In the genomic region with DNA sequence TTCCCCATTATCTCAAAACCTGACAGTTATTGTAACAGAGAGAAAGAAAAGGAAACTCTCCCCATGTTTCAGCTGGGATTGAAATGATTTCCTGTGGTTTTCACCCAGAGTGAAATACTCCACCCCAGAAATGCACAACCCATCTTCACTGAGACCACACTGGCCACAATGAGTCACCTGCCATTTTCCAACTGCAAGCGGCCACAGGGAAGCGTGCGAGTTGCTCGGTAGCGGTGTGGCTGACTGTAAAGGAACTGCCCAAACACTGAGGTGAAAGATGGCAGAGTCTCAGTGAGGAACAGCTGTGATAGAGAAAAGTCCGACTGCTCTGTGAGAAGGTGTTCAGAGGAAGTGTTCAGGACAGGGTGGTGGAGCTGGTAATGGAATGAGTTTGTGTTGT, we compare ENCODE assay signal across 26 mouse cellular contexts.
DNase-seq lines count a peak whose midpoint lies in the region; ATAC-seq and TF ChIP-seq lines count a peak whose summit lies in the region.
"Had no signal": no experiment of that assay in that cellular context is flagged by ENCODE, and none has a peak within 500 bp of the region (broad histone marks: within the 10 kb centered on the region; RNA-seq: fewer than 3 reads in every experiment).

No protein-coding gene starts in this region.

- no peak overlapping the region for H3K4me2 ChIP-seq in heart, embryonic 14.5 days (ENCODE audit: low read length)
- H3K4me2 ChIP-seq: forebrain, embryonic 15.5 days; hindbrain, embryonic 15.5 days; kidney, embryonic 15.5 days; liver, embryonic 12.5 days; stomach, embryonic 15.5 days had no signal

- H3K9ac ChIP-seq in heart, embryonic 14.5 days (ENCODE audit: low read length), result no peak overlapping the region
- H3K9ac ChIP-seq: forebrain, embryonic 15.5 days; hindbrain, embryonic 15.5 days; kidney, embryonic 15.5 days; liver, embryonic 12.5 days; liver, postnatal 0 days; stomach, embryonic 15.5 days had no signal

- H3K9me3 ChIP-seq in heart, embryonic 14.5 days (ENCODE audit: control insufficient read depth, low read length), result peaks cover 6% of the 10 kb centered on the region; the same call in 1 of the 2 replicates
- H3K9me3 ChIP-seq: forebrain, embryonic 15.5 days; hindbrain, embryonic 15.5 days; kidney, embryonic 15.5 days; stomach, embryonic 15.5 days had no signal

- H3K79me2 ChIP-seq in C2C12 (ENCODE audit: control insufficient read depth, insufficient read depth), result no peaks in the 10 kb centered on the region

- H3K27ac ChIP-seq in heart, embryonic 14.5 days (replicated peaks in 1 of 2; ENCODE audit: control insufficient read depth in 1 of 2, insufficient read depth in 1 of 2, low read depth in 2 of 2, low read length in 2 of 2), result peak overlapping the region; percentile 20 to 37; a peak in 1 of 4 replicates
- H3K27ac ChIP-seq: forebrain, embryonic 15.5 days; hindbrain, embryonic 10.5 days; hindbrain, embryonic 15.5 days; kidney, embryonic 15.5 days; liver, embryonic 12.5 days; stomach, embryonic 15.5 days had no signal

- H3ac ChIP-seq in C2C12 (ENCODE audit: control insufficient read depth, insufficient read length, low read depth), result no peak overlapping the region

- H3K4me3 ChIP-seq in heart, embryonic 14.5 days (ENCODE audit: control insufficient read depth in 1 of 2, insufficient read depth in 1 of 2, low read depth in 1 of 2, low read length in 2 of 2), result no peak overlapping the region
- no peak overlapping the region for H3K4me3 ChIP-seq in C2C12 (ENCODE audit: insufficient read depth, poor library complexity, severe bottlenecking)
- H3K4me3 ChIP-seq: forebrain, embryonic 15.5 days; hindbrain, embryonic 10.5 days; hindbrain, embryonic 15.5 days; kidney, embryonic 15.5 days; liver, embryonic 12.5 days; stomach, embryonic 15.5 days had no signal

- no peak for TF ChIP-seq CTCF in C2C12 (IDR thresholded peaks at IDR 0.05; ENCODE audit: control insufficient read depth, insufficient read depth, insufficient read length)

- no peaks in the 10 kb centered on the region for H3K79me3 ChIP-seq in C2C12 (ENCODE audit: low read depth)

- ATAC-seq in heart, embryonic 14.5 days (ENCODE audit: insufficient number of reproducible peaks, insufficient read depth, low FRiP score, low read depth), result no peak
- peak; percentile 92 for ATAC-seq in common myeloid progenitor, adult 5-6 weeks (replicated peaks; ENCODE audit: low read depth, poor library complexity, severe bottlenecking)
- ATAC-seq in megakaryocyte progenitor cell, adult 5-6 weeks (replicated peaks; ENCODE audit: poor library complexity), result peak; percentile 91
- ATAC-seq: forebrain, embryonic 15.5 days; inflammation-experienced regulatory T-cells, adult 6 months; liver, embryonic 12.5 days; liver, postnatal 0 days had no signal

- H3K4me1 ChIP-seq in heart, embryonic 14.5 days (ENCODE audit: control insufficient read depth in 2 of 2, insufficient read depth in 2 of 2, low read length in 2 of 2), result peaks cover 16 to 34% of the 10 kb centered on the region in 2 experiments
- H3K4me1 ChIP-seq: hindbrain, embryonic 10.5 days; hindbrain, embryonic 15.5 days; stomach, embryonic 15.5 days had no signal

- intact Hi-C loops in heart, postnatal 36 days (cut with DNase I), result no loop called here

- no peaks in the 10 kb centered on the region for H3K27me3 ChIP-seq in heart, embryonic 14.5 days (ENCODE audit: control insufficient read depth, insufficient read depth, low read length)
- H3K27me3 ChIP-seq in C2C12 (ENCODE audit: control insufficient read depth, insufficient read depth, insufficient read length), result no peaks in the 10 kb centered on the region
- H3K27me3 ChIP-seq: forebrain, embryonic 15.5 days; hindbrain, embryonic 15.5 days; kidney, embryonic 15.5 days; liver, embryonic 12.5 days; stomach, embryonic 15.5 days had no signal

- DNase-seq in heart, postnatal 36 days, result no peak
- DNase-seq in MN1 (ENCODE audit: low spot score), result no peak
- no peak for DNase-seq in cerebellum, postnatal 25 days
- DNase-seq in right cerebral cortex, postnatal 4 days, result no peak
- DNase-seq: adrenal gland, postnatal 25 days; cerebellum, adult 18-20 months; cerebellum, postnatal 14 days; gastrocnemius, postnatal 25 days; kidney, adult 11 months; kidney, postnatal 36 days; left cerebral cortex, postnatal 4 days; liver, postnatal 0 days; lung, postnatal 36 days; retina, postnatal 1 day; right cerebral cortex, postnatal 14 days had no signal

- 77% methylated on average over 6 of the region's 6 CpGs for WGBS in heart, embryonic 14.5 days

- no peaks in the 10 kb centered on the region for H3K36me3 ChIP-seq in heart, embryonic 14.5 days (ENCODE audit: control insufficient read depth, insufficient read depth, low read length)
- H3K36me3 ChIP-seq in C2C12 (ENCODE audit: control insufficient read depth, insufficient read depth), result no peaks in the 10 kb centered on the region
- H3K36me3 ChIP-seq: forebrain, embryonic 15.5 days; hindbrain, embryonic 15.5 days; kidney, embryonic 15.5 days; liver, embryonic 12.5 days; stomach, embryonic 15.5 days had no signal

TF ChIP-seq in C2C12, 6 proteins besides CTCF, POLR2A, EP300 and RAD21:
- TF ChIP-seq MYOG (IDR thresholded peaks at IDR 0.05; ENCODE audit: control insufficient read depth, extremely low read depth, insufficient read length) (no peak), FOSL1 (IDR thresholded peaks at IDR 0.05; ENCODE audit: insufficient read depth, low read length, poor library complexity, severe bottlenecking) (peak; percentile 81), CEBPB (IDR thresholded peaks at IDR 0.05; ENCODE audit: low read depth) (peak; percentile 15), MYOD1 (IDR thresholded peaks at IDR 0.05; ENCODE audit: control insufficient read depth, insufficient read length, low read depth) (peak; percentile 55), USF1 (IDR thresholded peaks at IDR 0.05; ENCODE audit: low read depth) (no peak), MAX (IDR thresholded peaks at IDR 0.05) (peak; percentile 92)
